Mouse (Mus musculus) bone marrow, adult 2 months (tissue): ENCODE results near the gene Gm42421.

Experiments used
- CTCF ChIP-seq: fragments of 200-500 bp; IDR thresholded peaks from 2 replicates; pipeline ENCODE4 v1.5.1; 2011; ENCODE audit warnings: low read length, control low read depth; ENCODE audit not compliant: control insufficient read depth, insufficient read depth
- POLR2A ChIP-seq: fragments of 200-500 bp; IDR thresholded peaks from 2 replicates; pipeline ENCODE4 v1.6.1; 2011; ENCODE audit warnings: low read depth, mild to moderate bottlenecking, control low read depth, low read length, borderline replicate concordance; ENCODE audit not compliant: control insufficient read depth

GRCm38 (mm10) chr5:143885274-143885673 lies 42.7 kb upstream of the Gm42421 start:
- TF ChIP-seq CTCF, result no peak
- no peak for TF ChIP-seq POLR2A
